Mouse (Mus musculus) kidney, postnatal 0 days (tissue): ENCODE measurements at regions not wholly inside any gene's neighbourhood (a gene's known extent, or its start where the extent isn't known, plus 50 kb on each side); places are given as distances from the start of the nearest gene placed in this dataset.

ENCODE experiments used
- ATAC-seq: fragments of 200-750 bp; cut with Nextera tagmentation; replicated peaks from 2 replicates; pipeline ENCODE4 v1.8.0; 2017; ENCODE audit warnings: low read depth, moderate number of reproducible peaks, moderate TSS enrichment, moderate library complexity; ENCODE audit not compliant: low FRiP score
- DNase-seq: peaks from one replicate; pipeline ENCODE4 v3.0.0-alpha.2; 2016; ENCODE audit warnings: low spot score
- H3K27ac ChIP-seq: fragments of 300-500 bp; sonication (generic); 2 replicates; pipeline ENCODE4 v1.5.1; 2014; ENCODE audit warnings: mild to moderate bottlenecking
- H3K27me3 ChIP-seq: fragments of 300-500 bp; sonication (generic); 2 replicates; pipeline ENCODE4 v1.6.1; 2014; ENCODE audit warnings: low read length, mixed read lengths; ENCODE audit not compliant: insufficient read depth
- H3K36me3 ChIP-seq: fragments of 300-500 bp; sonication (generic); 2 replicates; pipeline ENCODE4 v1.6.1; 2014; ENCODE audit warnings: low read length, mixed read lengths; ENCODE audit not compliant: insufficient read depth
- H3K4me1 ChIP-seq: fragments of 300-500 bp; sonication (generic); replicated peaks from 2 replicates; pipeline ENCODE4 v1.6.1; 2014; ENCODE audit warnings: antibody characterized with exemption, low read length, mixed read lengths; ENCODE audit not compliant: insufficient read depth
- H3K4me2 ChIP-seq: fragments of 300-500 bp; sonication (generic); 2 replicates; pipeline ENCODE4 v1.6.1; 2014; ENCODE audit warnings: mild to moderate bottlenecking, low read length, moderate library complexity, mixed read lengths
- H3K4me3 ChIP-seq: fragments of 300-500 bp; sonication (generic); replicated peaks from 2 replicates; pipeline ENCODE4 v1.5.1; 2014; ENCODE audit warnings: low read depth, low read length
- H3K9ac ChIP-seq: fragments of 300-500 bp; sonication (generic); 2 replicates; pipeline ENCODE4 v1.6.1; 2014; ENCODE audit warnings: low read depth, low read length
- H3K9me3 ChIP-seq: fragments of 300-500 bp; sonication (generic); replicated peaks from 2 replicates; pipeline ENCODE4 v1.6.1; 2016; ENCODE audit warnings: low read length, inconsistent platforms, mixed read lengths
- CTCF ChIP-seq: IDR thresholded peaks from 2 replicates; pipeline ENCODE4 v1.5.1; 2016; ENCODE audit warnings: antibody characterized with exemption, low read depth, mild to moderate bottlenecking, moderate library complexity
- WGBS: fragments of 180-500 bp; shearing (Covaris S2); extraction: QIAGEN DNeasy Blood & Tissue Kit; methylation state at CpG from one replicate; pipeline ENCODE4 v1.1.7; 2014; 5-methylcytosine and 5-hydroxymethylcytosine counted together

DNA sequence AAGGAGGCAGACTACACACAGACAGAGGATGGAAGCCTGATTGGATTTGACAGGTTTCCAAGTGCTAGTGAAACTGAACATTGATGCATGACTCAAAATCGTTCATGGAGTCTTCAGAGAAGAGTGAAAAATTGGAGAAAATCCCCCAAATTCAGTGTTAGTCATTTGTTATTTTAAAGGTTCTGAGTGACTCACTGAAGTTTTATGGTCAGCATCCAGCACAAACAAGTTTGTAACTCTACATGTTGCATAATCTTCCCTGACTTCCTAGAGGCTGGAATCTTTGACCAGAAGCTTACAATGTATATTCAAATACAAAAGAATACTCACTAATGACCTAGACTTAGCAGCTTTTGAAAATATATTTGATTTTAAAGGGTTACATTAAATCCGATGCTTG is 224.3 kb upstream of the Pot1a start:
- no peak overlapping the region for H3K4me3 ChIP-seq
- WGBS = 66% methylated on average over 2 of the region's 2 CpGs
- ATAC-seq (no peak), DNase-seq (no peak)
- H3K4me2 ChIP-seq = no peak overlapping the region
- H3K27ac ChIP-seq = no peak overlapping the region
- H3K36me3 ChIP-seq = no peaks in the 10 kb centered on the region
- no peak for TF ChIP-seq CTCF
- no peak overlapping the region for H3K9ac ChIP-seq
- no peaks in the 10 kb centered on the region for H3K9me3 ChIP-seq
- H3K4me1 ChIP-seq = no peaks in the 10 kb centered on the region
- no peaks in the 10 kb centered on the region for H3K27me3 ChIP-seq

- no peak for TF ChIP-seq CTCF
- Histone ChIP-seq H3K36me3 (no peaks in the 10 kb centered on the region), H3K4me2 (no peak overlapping the region), H3K27ac (no peak overlapping the region), H3K9ac (no peak overlapping the region), H3K27me3 (no peaks in the 10 kb centered on the region), H3K4me1 (no peaks in the 10 kb centered on the region), H3K9me3 (no peaks in the 10 kb centered on the region), H3K4me3 (no peak overlapping the region)
- 92% methylated on average over 6 of the region's 6 CpGs for WGBS
- ATAC-seq (no peak), DNase-seq (no peak)
These were observed 206.3 kb upstream of the Pot1a start for GRCm38 (mm10) chr6:26015388-26015787.

- Histone ChIP-seq H3K27me3 (no peaks in the 10 kb centered on the region), H3K9me3 (no peaks in the 10 kb centered on the region), H3K36me3 (no peaks in the 10 kb centered on the region), H3K4me2 (no peak overlapping the region), H3K4me3 (no peak overlapping the region), H3K4me1 (no peaks in the 10 kb centered on the region), H3K9ac (no peak overlapping the region), H3K27ac (no peak overlapping the region)
- ATAC-seq (no peak), DNase-seq (no peak)
- TF ChIP-seq CTCF = no peak
- WGBS = 96% methylated on average over 1 of the region's 1 CpGs
These were observed 185.0 kb upstream of the Pot1a start for GRCm38 (mm10) chr6:25994044-25994443.

- 68% methylated on average over 4 of the region's 4 CpGs for WGBS
- TF ChIP-seq CTCF = no peak
- no peak for ATAC-seq
- H3K4me1 ChIP-seq = no peaks in the 10 kb centered on the region
- H3K27me3 ChIP-seq = no peaks in the 10 kb centered on the region
- no peak for DNase-seq
- H3K9ac ChIP-seq = no peak overlapping the region
- H3K4me2 ChIP-seq = no peak overlapping the region
- H3K36me3 ChIP-seq = no peaks in the 10 kb centered on the region
- H3K27ac ChIP-seq = no peak overlapping the region
- H3K9me3 ChIP-seq = no peaks in the 10 kb centered on the region
- H3K4me3 ChIP-seq = no peak overlapping the region
These were observed 169.3 kb upstream of the Pot1a start for GRCm38 (mm10) chr6:25978171-25978847.

DNA sequence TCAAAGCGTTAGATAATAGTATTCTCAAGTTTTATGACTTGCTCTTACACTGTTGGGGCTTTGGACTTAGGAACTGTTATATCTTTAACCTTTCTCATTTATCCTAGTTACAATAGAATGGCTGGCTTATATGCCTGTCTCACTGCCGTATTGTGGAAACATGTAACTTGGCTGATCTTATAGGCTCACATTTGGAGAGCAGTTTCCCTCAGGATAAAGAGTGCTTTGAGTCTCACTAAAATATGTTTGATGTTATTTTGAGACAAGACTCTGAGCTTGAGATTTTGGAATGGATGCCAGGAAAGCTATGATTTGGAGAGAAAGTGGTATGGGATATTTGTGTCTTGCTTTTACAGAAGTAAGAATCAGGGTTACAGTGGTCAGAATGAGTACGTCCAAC is 156.4 kb upstream of the Pot1a start:
- Histone ChIP-seq H3K4me3 (no peak overlapping the region), H3K9ac (no peak overlapping the region), H3K4me1 (no peaks in the 10 kb centered on the region), H3K27me3 (no peaks in the 10 kb centered on the region), H3K4me2 (no peak overlapping the region), H3K27ac (no peak overlapping the region), H3K9me3 (no peaks in the 10 kb centered on the region), H3K36me3 (no peaks in the 10 kb centered on the region)
- ATAC-seq (no peak), DNase-seq (no peak)
- whole genome bisulfite sequencing = 78% methylated on average over 3 of the region's 3 CpGs
- TF ChIP-seq CTCF = no peak

- Histone ChIP-seq H3K4me3 (no peak overlapping the region), H3K27ac (no peak overlapping the region), H3K36me3 (no peaks in the 10 kb centered on the region), H3K4me2 (no peak overlapping the region), H3K9ac (no peak overlapping the region), H3K4me1 (no peaks in the 10 kb centered on the region), H3K27me3 (no peaks in the 10 kb centered on the region), H3K9me3 (no peaks in the 10 kb centered on the region)
- ATAC-seq (no peak), DNase-seq (no peak)
- no peak for TF ChIP-seq CTCF
- 95% methylated on average over 10 of the region's 10 CpGs for WGBS
These were observed 122.1 kb upstream of the Pot1a start for GRCm38 (mm10) chr6:25931148-25931553.
